Mouse (Mus musculus): Measurements from ENCODE around the gene Smg1. TPM values are rescaled to one million over a fixed set of nuclear protein-coding genes. Genes with fewer than 3 reads are reported as not detected.

The Smg1 gene
- polyA plus RNA-seq, 1 experiment from 2014 or later: 18.1 TPM

- H3K9ac ChIP-seq (replicated peaks): no peak overlapping the region
- peaks cover 38% of the 10 kb centered on the region for H3K4me1 ChIP-seq
- H3K27ac ChIP-seq (replicated peaks): peak overlapping the region; percentile 90
- peaks cover 60% of the 10 kb centered on the region for H3K36me3 ChIP-seq
- no peaks in the 10 kb centered on the region for H3K27me3 ChIP-seq (replicated peaks)
- H3K9me3 ChIP-seq (replicated peaks): no peaks in the 10 kb centered on the region
- peak; percentile 26; the same call in 1 of the 2 replicates for ATAC-seq (ENCODE audit: low FRiP score)
- H3K4me2 ChIP-seq: peak overlapping the region; percentile 88
- H3K4me3 ChIP-seq (replicated peaks): peak overlapping the region; percentile 85
- 7% methylated on average over 8 of the region's 8 CpGs for WGBS
Measured at GRCm38 (mm10) chr7:118116787-118117538, 126.5 kb downstream of the Smg1 start.

DNA sequence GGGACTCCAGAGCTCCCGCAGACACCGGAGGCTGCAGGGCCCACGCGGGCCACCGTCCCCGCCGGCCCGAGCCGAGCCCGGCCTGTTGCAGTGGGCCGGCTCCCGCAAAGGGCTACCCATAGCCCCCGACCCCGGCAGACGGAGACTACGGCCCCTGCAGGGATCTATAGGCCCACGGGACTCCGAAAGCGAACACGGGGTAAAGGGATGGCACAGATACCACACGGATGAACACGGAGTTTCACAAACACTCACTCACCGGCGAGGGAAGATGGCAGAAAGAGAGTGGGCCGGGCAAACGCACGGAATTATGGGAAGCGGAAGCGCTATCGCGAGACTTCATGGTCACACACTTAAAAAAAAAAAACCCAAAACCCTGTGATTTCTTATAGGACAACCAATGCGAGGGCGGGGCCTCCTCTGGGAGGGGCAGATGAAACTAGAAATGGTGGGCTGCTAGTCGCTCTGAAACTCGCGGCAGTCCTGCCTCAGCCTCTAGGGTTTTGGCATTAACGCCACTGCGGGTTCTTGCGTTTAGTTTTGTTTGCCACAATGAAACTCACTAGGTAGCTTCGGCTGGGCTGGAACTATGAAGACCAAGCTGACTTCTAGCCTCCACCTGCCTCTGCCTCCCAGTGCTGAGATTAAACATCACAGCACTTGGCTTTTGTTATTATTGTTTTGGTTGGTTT, 127.4 kb downstream of the Smg1 start, which contains the start of gene Rps15a:
Gene Rps15a, minus strand, starts transcription at position 312 of the 692 bp plus-strand sequence.
- Histone ChIP-seq H3K4me3 (replicated peaks) (peak within 1 kb of the TSS; percentile 85), H3K9me3 (replicated peaks) (no peaks in the 10 kb centered on the region), H3K36me3 (peaks cover 68% of the 10 kb centered on the region), H3K9ac (replicated peaks) (peak within 1 kb of the TSS; percentile 92), H3K27ac (replicated peaks) (peak within 1 kb of the TSS; percentile 90), H3K4me2 (peak within 1 kb of the TSS; percentile 88), H3K27me3 (replicated peaks) (no peaks in the 10 kb centered on the region), H3K4me1 (peaks cover 47% of the 10 kb centered on the region)
- WGBS: under 1% methylated on average over 40 of the region's 40 CpGs
- ATAC-seq (ENCODE audit: low FRiP score): peak; percentile 84

- WGBS: 1% methylated on average over 20 of the region's 20 CpGs
- peak; percentile 68 for ATAC-seq (ENCODE audit: low FRiP score)
- Histone ChIP-seq H3K4me3 (replicated peaks) (peak overlapping the region; percentile 85), H3K9me3 (replicated peaks) (no peaks in the 10 kb centered on the region), H3K4me2 (peak overlapping the region; percentile 88), H3K9ac (replicated peaks) (peak overlapping the region; percentile 92), H3K4me1 (peaks cover 52% of the 10 kb centered on the region), H3K27me3 (replicated peaks) (no peaks in the 10 kb centered on the region), H3K36me3 (peaks cover 68% of the 10 kb centered on the region), H3K27ac (replicated peaks) (peak overlapping the region; percentile 90)
Measured at GRCm38 (mm10) chr7:118115533-118115876, 128.0 kb downstream of the Smg1 start.

GRCm38 (mm10) chr7:118113541-118114297, 129.8 kb downstream of the Smg1 start:
- 75% methylated on average over 5 of the region's 5 CpGs for WGBS
- H3K4me3 ChIP-seq (replicated peaks): peak overlapping the region; percentile 85
- H3K4me2 ChIP-seq: peak overlapping the region; percentile 88
- no peaks in the 10 kb centered on the region for H3K9me3 ChIP-seq (replicated peaks)
- no peaks in the 10 kb centered on the region for H3K27me3 ChIP-seq (replicated peaks)
- ATAC-seq (ENCODE audit: low FRiP score): no peak
- peaks cover 66% of the 10 kb centered on the region for H3K36me3 ChIP-seq
- H3K9ac ChIP-seq (replicated peaks): no peak overlapping the region
- no peak overlapping the region for H3K27ac ChIP-seq (replicated peaks)
- H3K4me1 ChIP-seq: peaks cover 57% of the 10 kb centered on the region

GRCm38 (mm10) chr7:118111128-118111527, 132.3 kb downstream of the Smg1 start:
- Histone ChIP-seq H3K4me1 (peaks cover 58% of the 10 kb centered on the region), H3K9ac (replicated peaks) (no peak overlapping the region)
- ATAC-seq (ENCODE audit: low FRiP score): no peak

DNA sequence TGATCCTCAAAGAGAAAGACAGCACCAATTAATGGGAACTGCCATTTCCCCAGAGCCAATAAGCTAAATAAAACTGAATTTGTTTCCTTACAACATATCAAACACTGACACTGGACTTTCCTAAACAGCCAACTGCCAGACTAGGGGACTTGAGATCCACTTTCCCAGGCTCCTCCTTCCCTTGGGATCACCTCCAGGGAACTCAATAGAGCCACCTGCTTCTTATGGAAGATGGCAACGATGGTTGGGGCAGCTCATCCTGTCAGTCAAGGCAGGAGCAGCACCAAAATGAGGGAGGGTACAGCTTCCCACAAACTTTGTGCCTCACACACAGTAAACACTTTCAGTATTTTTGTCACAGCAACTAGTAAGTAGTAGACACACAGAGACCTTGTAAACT, 135.8 kb downstream of the Smg1 start:
- H3K36me3 ChIP-seq: peaks cover 77% of the 10 kb centered on the region
- no peaks in the 10 kb centered on the region for H3K9me3 ChIP-seq (replicated peaks)
- no peak overlapping the region for H3K4me2 ChIP-seq
- H3K27ac ChIP-seq (replicated peaks): no peak overlapping the region
- no peak for ATAC-seq (ENCODE audit: low FRiP score)
- H3K27me3 ChIP-seq (replicated peaks): no peaks in the 10 kb centered on the region
- H3K9ac ChIP-seq (replicated peaks): no peak overlapping the region
- H3K4me1 ChIP-seq: peaks cover 30% of the 10 kb centered on the region
- H3K4me3 ChIP-seq (replicated peaks): no peak overlapping the region
- WGBS: 56% methylated on average over 1 of the region's 1 CpGs

More at GRCm38 (mm10) chr7:118111128-118111527, 132.3 kb downstream of the Smg1 start:
- no peak overlapping the region for H3K27ac ChIP-seq (replicated peaks)
- H3K27me3 ChIP-seq (replicated peaks): no peaks in the 10 kb centered on the region
- WGBS: 84% methylated on average over 3 of the region's 3 CpGs
- peak overlapping the region; percentile 28 for H3K4me2 ChIP-seq
- no peaks in the 10 kb centered on the region for H3K9me3 ChIP-seq (replicated peaks)
- H3K4me3 ChIP-seq (replicated peaks): no peak overlapping the region
- peaks cover 82% of the 10 kb centered on the region for H3K36me3 ChIP-seq

GRCm38 (mm10) chr7:118104458-118105052, 138.9 kb downstream of the Smg1 start:
- no peak for ATAC-seq (ENCODE audit: low FRiP score)
- H3K27ac ChIP-seq (replicated peaks): no peak overlapping the region
- no peak overlapping the region for H3K4me3 ChIP-seq (replicated peaks)
- H3K36me3 ChIP-seq: peaks cover 50% of the 10 kb centered on the region
- WGBS: 68% methylated on average over 5 of the region's 5 CpGs
- H3K27me3 ChIP-seq (replicated peaks): no peaks in the 10 kb centered on the region
- no peak overlapping the region for H3K4me2 ChIP-seq
- 0 out of 2 replicates have a peak, but pooled peaks cover 3% of the 10 kb centered on the region for H3K4me1 ChIP-seq
- no peaks in the 10 kb centered on the region for H3K9me3 ChIP-seq (replicated peaks)
- no peak overlapping the region for H3K9ac ChIP-seq (replicated peaks)

- no peak for ATAC-seq (ENCODE audit: low FRiP score)
- no peak overlapping the region for H3K9ac ChIP-seq (replicated peaks)
- no peaks in the 10 kb centered on the region for H3K9me3 ChIP-seq (replicated peaks)
- H3K27me3 ChIP-seq (replicated peaks): no peaks in the 10 kb centered on the region
- H3K4me3 ChIP-seq (replicated peaks): no peak overlapping the region
- H3K4me1 ChIP-seq: 0 out of 2 replicates have a peak, but pooled peaks cover 3% of the 10 kb centered on the region
- H3K4me2 ChIP-seq: no peak overlapping the region
- H3K27ac ChIP-seq (replicated peaks): no peak overlapping the region
- H3K36me3 ChIP-seq: peaks cover 42% of the 10 kb centered on the region
- 42% methylated on average over 5 of the region's 5 CpGs for WGBS
Measured at GRCm38 (mm10) chr7:118103462-118104379, 139.7 kb downstream of the Smg1 start.

GRCm38 (mm10) chr7:118102678-118103461, 140.6 kb downstream of the Smg1 start:
- H3K9ac ChIP-seq (replicated peaks): no peak overlapping the region
- H3K4me2 ChIP-seq: no peak overlapping the region
- peaks cover 33% of the 10 kb centered on the region for H3K36me3 ChIP-seq
- WGBS: 40% methylated on average over 4 of the region's 4 CpGs
- no peak overlapping the region for H3K4me3 ChIP-seq (replicated peaks)
- peak; percentile 28; the same call in 1 of the 2 replicates for ATAC-seq (ENCODE audit: low FRiP score)
- no peaks in the 10 kb centered on the region for H3K9me3 ChIP-seq (replicated peaks)
- no peak overlapping the region for H3K27ac ChIP-seq (replicated peaks)
- no peaks in the 10 kb centered on the region for H3K27me3 ChIP-seq (replicated peaks)
- 0 out of 2 replicates have a peak, but pooled peaks cover 1% of the 10 kb centered on the region for H3K4me1 ChIP-seq

DNA sequence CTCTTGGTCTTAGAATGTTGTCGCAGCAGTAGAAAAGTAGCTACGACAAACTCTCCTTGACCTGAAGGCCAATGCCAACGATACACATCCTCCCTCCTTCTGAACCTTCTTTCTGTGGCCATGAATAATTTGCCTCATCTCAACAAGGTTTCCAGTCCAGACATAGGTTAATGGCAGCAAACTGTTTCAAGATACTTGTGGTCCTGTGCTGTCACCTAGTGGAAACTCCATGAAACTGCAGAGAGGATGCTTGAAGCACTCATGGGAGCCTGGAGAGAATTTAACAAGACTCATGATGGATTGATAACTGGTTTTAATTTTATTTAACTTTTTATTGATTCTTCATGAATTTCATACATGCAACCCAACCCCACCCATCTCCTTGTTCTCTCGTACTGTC, 141.2 kb downstream of the Smg1 start:
- Histone ChIP-seq H3K36me3 (peaks cover 27% of the 10 kb centered on the region), H3K4me1 (no peaks in the 10 kb centered on the region), H3K27me3 (replicated peaks) (no peaks in the 10 kb centered on the region), H3K4me3 (replicated peaks) (no peak overlapping the region), H3K9ac (replicated peaks) (no peak overlapping the region), H3K27ac (replicated peaks) (no peak overlapping the region), H3K9me3 (replicated peaks) (no peaks in the 10 kb centered on the region), H3K4me2 (no peak overlapping the region)
- ATAC-seq (ENCODE audit: low FRiP score): peak; percentile 22; the same call in 1 of the 2 replicates
- WGBS: 47% methylated on average over 4 of the region's 4 CpGs
